Mouse (Mus musculus): ENCODE data around the gene Stk39. TPM values are rescaled to one million over a fixed set of nuclear protein-coding genes. Genes with fewer than 3 reads are reported as not detected.

Stk39 gene
- polyA plus RNA-seq, 1 experiment from 2014 or later, result 77.2 TPM

DNA sequence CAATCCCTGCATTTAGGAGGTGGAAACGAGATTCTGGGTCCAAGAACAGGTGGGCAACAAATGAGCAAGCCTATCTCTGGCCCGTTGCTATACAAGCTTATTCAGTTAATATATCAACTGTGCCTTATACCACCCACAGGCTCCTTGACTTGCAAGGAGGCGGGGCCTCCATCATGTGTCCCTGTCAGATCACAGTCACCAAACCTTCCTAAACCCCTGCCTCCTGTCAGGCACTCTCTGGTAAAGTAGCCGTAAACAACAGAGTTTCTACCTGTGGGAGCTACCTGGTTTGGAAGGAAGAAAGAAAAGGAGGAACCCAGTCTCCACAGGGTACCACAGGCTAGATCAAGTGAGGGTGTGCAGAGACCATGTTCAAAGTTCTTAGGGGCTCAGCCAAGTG is 90.2 kb downstream of the Stk39 start:
- 76% methylated on average over 4 of the region's 4 CpGs for WGBS
- H3K4me2 ChIP-seq, result no peak overlapping the region
- peaks cover 17% of the 10 kb centered on the region for H3K36me3 ChIP-seq
- peaks cover 81% of the 10 kb centered on the region for H3K4me1 ChIP-seq (replicated peaks)
- no peaks in the 10 kb centered on the region for H3K9me3 ChIP-seq (replicated peaks)
- no peak overlapping the region for H3K4me3 ChIP-seq
- no peak overlapping the region for H3K27ac ChIP-seq (ENCODE audit: poor library complexity, severe bottlenecking)
- ATAC-seq (ENCODE audit: insufficient number of reproducible peaks, low FRiP score), result no peak
- H3K27me3 ChIP-seq (replicated peaks), result no peaks in the 10 kb centered on the region
- H3K9ac ChIP-seq, result no peak overlapping the region

DNA sequence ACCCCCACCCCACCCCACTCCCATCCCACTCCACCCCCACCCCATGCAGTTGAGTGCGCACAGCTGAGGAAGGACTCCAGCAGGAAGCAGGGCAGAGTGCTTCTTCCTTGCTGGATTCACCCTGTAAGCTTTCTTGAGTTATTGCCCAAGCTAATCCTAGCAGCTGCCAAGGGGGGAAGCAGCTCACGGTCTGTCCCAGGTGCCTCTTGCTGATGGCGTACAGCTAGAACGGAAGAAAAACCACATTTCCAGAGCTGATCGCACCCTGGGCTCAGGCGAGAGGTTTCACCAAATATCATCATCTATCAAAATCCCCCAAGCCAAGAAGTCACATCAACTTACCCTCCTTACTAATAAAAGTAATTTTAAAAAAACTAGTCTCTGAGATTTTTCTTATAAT is 90.9 kb downstream of the Stk39 start:
- peaks cover 81% of the 10 kb centered on the region for H3K4me1 ChIP-seq (replicated peaks)
- no peak overlapping the region for H3K9ac ChIP-seq
- 69% methylated on average over 6 of the region's 6 CpGs for WGBS

GRCm38 (mm10) chr2:68379631-68380030 is 92.4 kb downstream of the Stk39 start:
- H3K9ac ChIP-seq, result peak overlapping the region; percentile 17; the same call in 1 of the 2 replicates

More for the DNA sequence above, 90.9 kb downstream of the Stk39 start:
- no peak overlapping the region for H3K27ac ChIP-seq (ENCODE audit: poor library complexity, severe bottlenecking)
- H3K4me3 ChIP-seq, result no peak overlapping the region
- no peak overlapping the region for H3K4me2 ChIP-seq
- peaks cover 12% of the 10 kb centered on the region for H3K36me3 ChIP-seq
- H3K27me3 ChIP-seq (replicated peaks), result no peaks in the 10 kb centered on the region
- no peaks in the 10 kb centered on the region for H3K9me3 ChIP-seq (replicated peaks)
- ATAC-seq (ENCODE audit: insufficient number of reproducible peaks, low FRiP score), result no peak

DNA sequence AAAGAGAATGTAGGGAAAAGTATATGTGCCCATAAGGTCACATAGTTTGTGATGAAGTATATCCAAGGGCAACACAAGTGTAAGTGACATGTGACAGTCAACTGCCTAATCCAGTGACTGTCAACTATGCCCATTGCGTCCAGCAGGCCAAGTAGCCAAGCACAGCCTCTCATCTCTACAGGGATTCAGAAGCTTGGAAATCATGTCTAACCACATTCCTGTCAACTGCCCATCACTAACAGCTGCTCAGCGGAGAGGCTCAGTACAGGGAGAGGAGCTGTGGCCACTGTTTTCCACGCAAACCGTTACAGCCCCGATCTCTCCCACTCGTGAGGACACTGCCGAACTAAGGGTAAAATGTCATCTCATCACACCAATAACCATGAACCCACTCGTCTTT is 93.7 kb downstream of the Stk39 start:
- H3K9me3 ChIP-seq (replicated peaks), result no peaks in the 10 kb centered on the region
- 0 out of 2 replicates have a peak, but pooled peaks cover 4% of the 10 kb centered on the region for H3K36me3 ChIP-seq
- H3K4me3 ChIP-seq, result no peak overlapping the region
- no peaks in the 10 kb centered on the region for H3K27me3 ChIP-seq (replicated peaks)
- H3K27ac ChIP-seq (ENCODE audit: poor library complexity, severe bottlenecking), result peak overlapping the region; percentile 85
- H3K9ac ChIP-seq, result no peak overlapping the region
- 33% methylated on average over 8 of the region's 8 CpGs for WGBS
- peak overlapping the region; percentile 27 for H3K4me2 ChIP-seq
- ATAC-seq (ENCODE audit: insufficient number of reproducible peaks, low FRiP score), result peak; percentile 70; the same call in 1 of the 2 replicates
- H3K4me1 ChIP-seq (replicated peaks), result peaks cover 82% of the 10 kb centered on the region

More at GRCm38 (mm10) chr2:68379631-68380030, 92.4 kb downstream of the Stk39 start:
- Histone ChIP-seq H3K27me3 (replicated peaks) (no peaks in the 10 kb centered on the region), H3K27ac (ENCODE audit: poor library complexity, severe bottlenecking) (peak overlapping the region; percentile 85), H3K9me3 (replicated peaks) (no peaks in the 10 kb centered on the region), H3K36me3 (peaks cover 4% of the 10 kb centered on the region; the same call in 1 of the 2 replicates), H3K4me2 (peak overlapping the region; percentile 11), H3K4me3 (no peak overlapping the region), H3K4me1 (replicated peaks) (peaks cover 74% of the 10 kb centered on the region)
- no peak for ATAC-seq (ENCODE audit: insufficient number of reproducible peaks, low FRiP score)
- WGBS, result 36% methylated on average over 11 of the region's 11 CpGs

DNA sequence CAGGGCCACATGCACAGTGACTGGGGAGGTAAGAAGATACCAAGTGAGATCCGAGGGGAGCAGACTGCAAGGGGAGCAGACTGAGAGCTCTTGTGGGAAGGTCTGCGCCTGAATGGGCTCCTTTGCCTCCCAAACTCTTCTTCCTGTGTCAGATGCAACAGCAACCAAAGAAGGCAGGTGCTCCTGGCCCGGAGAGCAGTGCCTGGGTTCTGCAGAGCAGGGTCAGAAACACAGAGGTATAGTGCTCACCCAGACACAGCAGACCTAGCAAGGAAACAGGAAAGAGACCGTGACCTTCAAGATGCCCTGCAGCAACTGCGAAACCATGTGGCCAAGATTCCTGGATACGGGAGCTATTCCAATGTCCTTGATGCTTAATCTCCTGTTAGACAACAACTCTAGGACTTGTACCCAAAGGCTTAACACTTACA is 94.8 kb downstream of the Stk39 start:
- WGBS, result 37% methylated on average over 6 of the region's 6 CpGs
- Histone ChIP-seq H3K4me2 (peak overlapping the region; percentile 30; the same call in 1 of the 2 replicates), H3K36me3 (0 out of 2 replicates have a peak, but pooled peaks cover 4% of the 10 kb centered on the region), H3K27ac (ENCODE audit: poor library complexity, severe bottlenecking) (peak overlapping the region; percentile 85), H3K4me3 (no peak overlapping the region), H3K9me3 (replicated peaks) (no peaks in the 10 kb centered on the region), H3K4me1 (replicated peaks) (peaks cover 79% of the 10 kb centered on the region), H3K27me3 (replicated peaks) (no peaks in the 10 kb centered on the region), H3K9ac (peak overlapping the region; percentile 7; the same call in 1 of the 2 replicates)
- ATAC-seq (ENCODE audit: insufficient number of reproducible peaks, low FRiP score), result no peak

DNA sequence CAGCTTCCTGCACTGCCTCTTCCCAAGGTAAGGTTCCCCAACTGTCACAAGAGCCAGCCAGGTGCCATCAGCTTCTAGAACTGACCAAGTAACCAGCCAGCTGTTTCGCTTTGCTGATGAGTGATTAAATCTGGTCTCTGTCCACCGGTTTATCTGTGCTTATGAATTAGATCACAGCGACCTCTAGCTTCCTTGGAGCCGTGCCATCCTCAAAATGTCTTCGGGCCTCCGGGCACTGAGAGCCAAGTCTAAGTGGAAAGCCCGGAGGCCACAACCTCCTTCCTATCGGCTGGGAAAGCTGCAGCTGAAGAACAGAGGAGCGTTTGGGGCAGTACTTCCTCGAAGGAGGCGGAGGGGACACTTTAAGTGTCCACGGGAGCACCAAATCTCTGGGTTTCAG is 95.4 kb downstream of the Stk39 start:
- Histone ChIP-seq H3K27me3 (replicated peaks) (no peaks in the 10 kb centered on the region), H3K9me3 (replicated peaks) (no peaks in the 10 kb centered on the region), H3K4me3 (no peak overlapping the region), H3K36me3 (0 out of 2 replicates have a peak, but pooled peaks cover 4% of the 10 kb centered on the region), H3K27ac (ENCODE audit: poor library complexity, severe bottlenecking) (peak overlapping the region; percentile 85), H3K9ac (0 out of 2 replicates have a peak overlapping the region, but pooled peaks have one; percentile 7), H3K4me1 (replicated peaks) (peaks cover 77% of the 10 kb centered on the region), H3K4me2 (0 out of 2 replicates have a peak overlapping the region, but pooled peaks have one; percentile 30)
- ATAC-seq (ENCODE audit: insufficient number of reproducible peaks, low FRiP score), result no peak
- WGBS, result 53% methylated on average over 12 of the region's 12 CpGs

DNA sequence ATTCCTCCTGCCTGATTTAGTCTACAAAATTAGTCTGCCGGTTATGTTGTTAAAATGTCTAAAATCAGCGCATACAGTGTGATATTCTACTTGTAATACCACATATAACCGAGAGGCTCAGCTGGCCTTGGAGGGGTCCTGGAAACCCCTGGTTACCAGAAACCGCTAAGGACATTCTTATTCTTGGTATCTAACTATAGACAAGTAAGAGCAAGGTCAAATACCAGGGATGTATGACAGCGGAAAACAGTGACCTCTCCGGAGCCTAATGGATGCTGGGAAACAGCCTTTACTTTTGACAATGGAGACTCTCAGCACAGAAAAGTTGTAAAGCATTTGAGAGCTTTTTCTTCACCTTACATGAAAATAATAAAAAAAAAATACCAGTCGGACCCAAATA is 97.9 kb downstream of the Stk39 start:
- ATAC-seq (ENCODE audit: insufficient number of reproducible peaks, low FRiP score), result no peak
- H3K9me3 ChIP-seq (replicated peaks), result no peaks in the 10 kb centered on the region
- peaks cover 8% of the 10 kb centered on the region; the same call in 1 of the 2 replicates for H3K36me3 ChIP-seq
- H3K27ac ChIP-seq (ENCODE audit: poor library complexity, severe bottlenecking), result peak overlapping the region; percentile 36; the same call in 1 of the 2 replicates
- H3K4me1 ChIP-seq (replicated peaks), result peaks cover 65% of the 10 kb centered on the region
- H3K27me3 ChIP-seq (replicated peaks), result no peaks in the 10 kb centered on the region
- no peak overlapping the region for H3K4me3 ChIP-seq
- WGBS, result 58% methylated on average over 7 of the region's 7 CpGs
- H3K9ac ChIP-seq, result no peak overlapping the region
- H3K4me2 ChIP-seq, result no peak overlapping the region

DNA sequence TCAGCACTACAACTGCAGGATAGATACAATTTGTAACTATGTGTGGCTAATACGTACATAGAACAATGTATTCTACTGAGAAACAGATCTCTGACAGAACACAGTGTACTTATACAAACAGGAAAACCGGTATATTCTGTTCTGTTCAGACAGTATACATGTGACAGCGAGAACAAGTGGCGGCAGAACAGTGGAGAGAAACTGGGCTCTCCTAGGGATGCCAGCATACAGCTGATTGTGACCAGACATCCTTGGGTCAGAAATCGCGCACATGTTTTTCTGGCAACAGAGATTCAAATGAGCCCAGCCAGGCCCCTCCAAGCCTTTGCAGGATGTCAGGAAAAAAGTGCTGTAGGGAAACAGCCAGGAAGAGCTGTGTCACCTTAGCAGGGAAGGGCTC is 100.2 kb downstream of the Stk39 start:
- Histone ChIP-seq H3K4me2 (no peak overlapping the region), H3K27ac (ENCODE audit: poor library complexity, severe bottlenecking) (peak overlapping the region; percentile 76), H3K27me3 (replicated peaks) (no peaks in the 10 kb centered on the region), H3K9ac (no peak overlapping the region), H3K36me3 (peaks cover 11% of the 10 kb centered on the region), H3K4me1 (replicated peaks) (peaks cover 57% of the 10 kb centered on the region), H3K4me3 (no peak overlapping the region), H3K9me3 (replicated peaks) (no peaks in the 10 kb centered on the region)
- ATAC-seq (ENCODE audit: insufficient number of reproducible peaks, low FRiP score), result no peak
- WGBS, result 48% methylated on average over 6 of the region's 6 CpGs

DNA sequence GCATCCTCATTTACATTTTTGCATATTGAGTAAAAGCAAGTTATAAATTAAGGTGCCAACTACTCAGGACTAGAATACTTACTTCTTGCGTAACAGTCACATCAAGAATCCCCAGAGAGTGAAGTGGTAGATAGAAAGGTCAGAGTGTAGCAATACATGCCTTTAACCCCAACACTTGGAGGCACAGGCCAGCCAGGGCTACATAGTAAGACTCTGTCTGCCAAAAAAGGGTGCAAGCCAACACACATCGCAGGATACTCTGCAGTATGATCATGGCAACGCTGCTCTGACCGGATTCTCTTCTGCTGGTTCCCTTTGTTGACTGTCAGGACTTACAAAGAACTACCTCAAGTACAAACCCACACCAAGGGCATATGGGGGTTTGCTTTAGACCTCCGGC is 101.7 kb downstream of the Stk39 start:
- H3K4me3 ChIP-seq, result no peak overlapping the region
- WGBS, result 79% methylated on average over 5 of the region's 5 CpGs
- H3K9ac ChIP-seq, result no peak overlapping the region
- peaks cover 7% of the 10 kb centered on the region for H3K36me3 ChIP-seq
- H3K9me3 ChIP-seq (replicated peaks), result no peaks in the 10 kb centered on the region
- no peak for ATAC-seq (ENCODE audit: insufficient number of reproducible peaks, low FRiP score)
- H3K4me2 ChIP-seq, result no peak overlapping the region
- peaks cover 62% of the 10 kb centered on the region for H3K4me1 ChIP-seq (replicated peaks)
- no peak overlapping the region for H3K27ac ChIP-seq (ENCODE audit: poor library complexity, severe bottlenecking)
- H3K27me3 ChIP-seq (replicated peaks), result no peaks in the 10 kb centered on the region

DNA sequence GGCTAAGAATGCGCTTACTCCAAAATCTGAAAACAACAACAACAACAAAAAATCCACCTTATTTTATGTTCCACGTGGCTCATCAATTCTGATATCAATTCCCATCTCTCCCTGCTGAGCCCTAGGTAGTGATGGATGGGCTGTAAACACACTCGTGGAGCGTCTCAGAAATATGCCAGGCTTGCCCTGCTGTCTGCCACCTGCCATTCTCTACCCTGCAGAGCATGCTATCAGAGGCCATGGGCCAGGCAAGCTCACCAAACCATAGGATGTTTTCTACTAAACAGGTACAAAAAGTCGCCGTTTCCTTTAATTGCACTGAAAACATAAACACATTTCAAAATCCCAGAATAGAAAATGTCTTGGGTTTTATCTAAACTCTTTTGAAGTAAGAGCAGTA is 103.0 kb downstream of the Stk39 start:
- no peak overlapping the region for H3K4me2 ChIP-seq
- no peak overlapping the region for H3K4me3 ChIP-seq
- no peaks in the 10 kb centered on the region for H3K9me3 ChIP-seq (replicated peaks)
- no peaks in the 10 kb centered on the region for H3K27me3 ChIP-seq (replicated peaks)
- H3K36me3 ChIP-seq, result peaks cover 7% of the 10 kb centered on the region
- 83% methylated on average over 6 of the region's 6 CpGs for WGBS
- no peak overlapping the region for H3K27ac ChIP-seq (ENCODE audit: poor library complexity, severe bottlenecking)
- peaks cover 65% of the 10 kb centered on the region for H3K4me1 ChIP-seq (replicated peaks)
- no peak for ATAC-seq (ENCODE audit: insufficient number of reproducible peaks, low FRiP score)
- H3K9ac ChIP-seq, result no peak overlapping the region

DNA sequence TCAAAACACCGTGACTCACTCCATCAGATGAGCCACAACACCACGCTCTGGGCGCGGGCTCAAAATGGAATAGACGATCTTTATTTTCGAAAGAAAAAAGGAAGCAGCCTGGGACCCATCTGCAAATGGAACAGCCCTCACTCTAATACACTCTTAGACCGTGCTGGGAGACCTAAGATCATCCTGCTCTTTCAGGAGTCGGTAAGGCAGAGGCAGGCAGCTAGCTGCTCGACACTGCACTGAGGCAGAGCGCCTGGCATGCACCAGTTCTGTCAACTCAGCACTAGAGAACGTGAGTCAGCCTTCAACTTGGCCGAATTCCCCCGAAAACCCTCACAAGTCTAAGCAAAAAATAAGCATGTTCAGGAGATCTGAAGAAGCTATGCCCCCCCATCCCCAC is 104.1 kb downstream of the Stk39 start:
- H3K27ac ChIP-seq (ENCODE audit: poor library complexity, severe bottlenecking), result 0 out of 2 replicates have a peak overlapping the region, but pooled peaks have one; percentile 12
- H3K4me3 ChIP-seq, result no peak overlapping the region
- peaks cover 64% of the 10 kb centered on the region for H3K4me1 ChIP-seq (replicated peaks)
- no peak overlapping the region for H3K9ac ChIP-seq
- H3K4me2 ChIP-seq, result no peak overlapping the region
- 47% methylated on average over 13 of the region's 13 CpGs for WGBS
- peaks cover 10% of the 10 kb centered on the region for H3K36me3 ChIP-seq
- no peaks in the 10 kb centered on the region for H3K27me3 ChIP-seq (replicated peaks)
- 0 out of 2 replicates have a peak, but pooled peaks have one; percentile 53 for ATAC-seq (ENCODE audit: insufficient number of reproducible peaks, low FRiP score)
- H3K9me3 ChIP-seq (replicated peaks), result no peaks in the 10 kb centered on the region

DNA sequence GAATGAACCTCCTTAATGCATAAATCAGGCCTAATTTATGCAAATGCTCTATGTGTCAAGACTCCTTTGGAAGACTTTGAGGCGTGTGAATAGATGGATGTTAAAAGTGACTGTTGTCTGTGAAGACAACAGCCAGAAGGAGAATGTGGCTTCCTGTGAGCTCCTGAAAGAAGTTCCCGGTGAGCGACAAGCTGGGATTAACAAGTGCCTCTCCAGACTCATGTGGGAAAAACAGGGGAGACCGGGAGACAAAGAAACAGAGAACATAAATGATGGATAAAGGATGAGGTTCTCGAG is 105.2 kb downstream of the Stk39 start:
- Histone ChIP-seq H3K27ac (ENCODE audit: poor library complexity, severe bottlenecking) (peak overlapping the region; percentile 35; the same call in 1 of the 2 replicates), H3K4me2 (no peak overlapping the region), H3K27me3 (replicated peaks) (no peaks in the 10 kb centered on the region), H3K4me1 (replicated peaks) (peaks cover 62% of the 10 kb centered on the region), H3K9ac (no peak overlapping the region), H3K4me3 (no peak overlapping the region), H3K9me3 (replicated peaks) (no peaks in the 10 kb centered on the region), H3K36me3 (peaks cover 10% of the 10 kb centered on the region)
- no peak for ATAC-seq (ENCODE audit: insufficient number of reproducible peaks, low FRiP score)
- 24% methylated on average over 5 of the region's 5 CpGs for WGBS

All from heart, embryonic 12.5 days (tissue).